Mouse (Mus musculus) cerebellum, postnatal 36 days (tissue): ENCODE data around the gene Ncmap.

Source experiments
- DNase-seq, 2 experiments: peaks; one replicate each; pipeline ENCODE4 v3.0.0; 2021 to 2022; ENCODE audit warnings: mixed read lengths in 2 of 2

Gene Ncmap

GRCm38 (mm10) chr4:135397991-135398390 is at the start of gene Ncmap:
Gene Ncmap, minus strand, starts transcription at chr4:135398227.
- no peak for DNase-seq

- no peak for DNase-seq
These were observed 44.4 kb upstream of the Ncmap start for GRCm38 (mm10) chr4:135442473-135442872.

- DNase-seq, result no peak
These were observed 42.0 kb upstream of the Ncmap start for GRCm38 (mm10) chr4:135439904-135440522.

GRCm38 (mm10) chr4:135439188-135439647 is 41.2 kb upstream of the Ncmap start:
- DNase-seq, result no peak

GRCm38 (mm10) chr4:135437924-135438323 is 39.9 kb upstream of the Ncmap start:
- DNase-seq, result no peak

GRCm38 (mm10) chr4:135436291-135436690 is 38.3 kb upstream of the Ncmap start:
- no peak for DNase-seq

- DNase-seq, result no peak
These were observed 36.4 kb upstream of the Ncmap start for GRCm38 (mm10) chr4:135434395-135434789.

- peak; percentile 72 to 83 for DNase-seq
These were observed 35.7 kb upstream of the Ncmap start, which contains the start of gene Rcan3 for GRCm38 (mm10) chr4:135433443-135434394. Gene Rcan3, minus strand, starts transcription at chr4:135433853.

- peak; percentile 24 for DNase-seq
These were observed 35.0 kb upstream of the Ncmap start for GRCm38 (mm10) chr4:135433086-135433442.

GRCm38 (mm10) chr4:135429990-135430760 is 32.1 kb upstream of the Ncmap start:
- DNase-seq, result peak; percentile 79 to 85

- no peak for DNase-seq
These were observed 31.4 kb upstream of the Ncmap start for GRCm38 (mm10) chr4:135429383-135429782.

- DNase-seq, result no peak
These were observed 28.6 kb upstream of the Ncmap start for GRCm38 (mm10) chr4:135426587-135426986.

GRCm38 (mm10) chr4:135425625-135426024 is 27.6 kb upstream of the Ncmap start:
- peak; percentile 60 to 65 for DNase-seq

GRCm38 (mm10) chr4:135420961-135421360 is 22.9 kb upstream of the Ncmap start:
- peak; percentile 45 to 65 for DNase-seq

- no peak for DNase-seq
These were observed 22.4 kb upstream of the Ncmap start for GRCm38 (mm10) chr4:135420416-135420815.

GRCm38 (mm10) chr4:135419996-135420395 is 22.0 kb upstream of the Ncmap start:
- no peak for DNase-seq

GRCm38 (mm10) chr4:135416367-135416766 is 18.3 kb upstream of the Ncmap start:
- DNase-seq, result no peak

- DNase-seq, result no peak
These were observed 15.5 kb upstream of the Ncmap start for GRCm38 (mm10) chr4:135413491-135413890.

- peak; percentile 40 to 52 for DNase-seq
These were observed 13.6 kb upstream of the Ncmap start for GRCm38 (mm10) chr4:135411633-135412032.

- DNase-seq, result no peak
These were observed 8.2 kb upstream of the Ncmap start for GRCm38 (mm10) chr4:135406180-135406579.

- no peak for DNase-seq
These were observed 6.9 kb upstream of the Ncmap start for GRCm38 (mm10) chr4:135404916-135405315.

- no peak for DNase-seq
These were observed 6.0 kb upstream of the Ncmap start for GRCm38 (mm10) chr4:135404048-135404447.

- DNase-seq, result no peak
These were observed 3.9 kb upstream of the Ncmap start for GRCm38 (mm10) chr4:135401881-135402280.
